Mouse (Mus musculus) C2C12 (cell line): ENCODE results near the gene Fut9.

Experiments used
- CEBPB ChIP-seq: IDR thresholded peaks from one replicate; pipeline ENCODE4 v1.6.1; 2011; ENCODE audit warnings: low read depth, mild to moderate bottlenecking, control low read depth, moderate library complexity
- CTCF ChIP-seq: IDR thresholded peaks from one replicate; pipeline ENCODE4 v1.5.1; 2011; ENCODE audit not compliant: control insufficient read depth, insufficient read depth, insufficient read length
- FOSL1 ChIP-seq: IDR thresholded peaks from one replicate; pipeline ENCODE4 v1.8.0; 2011; ENCODE audit warnings: mild to moderate bottlenecking, low read length; ENCODE audit not compliant: poor library complexity, insufficient read depth, severe bottlenecking
- MAX ChIP-seq: IDR thresholded peaks from one replicate; pipeline ENCODE4 v1.6.1; 2011; ENCODE audit warnings: mild to moderate bottlenecking, control low read depth
- MYOD1 ChIP-seq: IDR thresholded peaks from one replicate; pipeline ENCODE4 v1.6.1; 2011; ENCODE audit warnings: low read depth; ENCODE audit not compliant: control insufficient read depth, insufficient read length
- MYOG ChIP-seq: IDR thresholded peaks from one replicate; pipeline ENCODE4 v1.6.1; 2011; ENCODE audit not compliant: control insufficient read depth, insufficient read length; ENCODE audit errors: extremely low read depth
- USF1 ChIP-seq: IDR thresholded peaks from one replicate; pipeline ENCODE4 v1.6.1; 2011; ENCODE audit warnings: low read depth, mild to moderate bottlenecking, control low read depth, moderate library complexity

GRCm38 (mm10) chr4:25610481-25610880 lies 189.6 kb downstream of the Fut9 start:
- TF ChIP-seq CTCF (no peak), MYOD1 (no peak), USF1 (no peak), MYOG (no peak), MAX (no peak), FOSL1 (no peak), CEBPB (no peak)
